Mouse (Mus musculus) retina, postnatal 7 days (tissue): Measurements from ENCODE around the gene Fmod.
A peak's percentile ranks its signal among the peaks of the same experiment; 100 is the strongest.

Experiments used
- DNase-seq: peaks from one replicate; pipeline ENCODE4 v3.0.0-alpha.2; 2012; ENCODE audit warnings: low read depth, low spot score

The Fmod gene

DNA sequence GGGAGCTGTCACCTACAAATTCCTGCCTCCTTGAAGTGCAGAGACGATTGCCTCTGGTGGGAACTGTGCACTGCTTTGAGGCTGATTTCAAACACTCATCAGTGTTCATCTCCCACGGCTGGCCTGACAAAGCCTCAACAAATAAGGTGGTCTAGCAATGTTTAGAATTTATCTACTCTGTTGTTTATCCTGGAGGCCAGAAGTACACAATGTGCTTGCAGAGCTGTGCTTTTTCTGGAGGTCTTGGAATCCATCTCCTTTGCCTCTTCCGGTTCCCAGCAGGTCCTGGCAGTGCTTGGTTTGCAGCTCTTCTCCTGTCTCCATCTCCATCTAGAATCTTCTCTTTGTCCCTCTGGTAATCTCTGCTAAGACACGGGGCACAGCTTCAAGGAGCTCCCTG lies 19.2 kb downstream of the Fmod start:
- no peak for DNase-seq

DNA sequence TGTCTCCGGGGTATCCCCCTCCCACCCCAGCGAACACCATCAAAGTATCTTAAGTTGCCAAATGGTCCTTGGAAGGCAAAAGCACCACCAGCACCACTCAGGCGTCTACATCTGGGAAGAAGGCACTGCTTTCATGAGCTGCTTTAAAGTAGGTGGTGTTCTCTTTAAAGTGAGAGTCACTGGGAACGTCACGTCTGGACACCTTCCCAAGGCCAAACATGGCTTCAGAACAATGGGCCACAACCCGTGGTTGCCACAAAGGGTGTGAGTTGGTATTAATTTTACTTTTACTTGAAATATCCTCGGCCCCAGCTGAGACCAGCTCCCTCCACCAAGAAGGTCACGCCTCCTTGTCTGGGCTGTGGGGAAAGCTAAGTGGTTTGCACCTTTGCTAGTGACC lies 20.7 kb downstream of the Fmod start:
- DNase-seq, result no peak

DNA sequence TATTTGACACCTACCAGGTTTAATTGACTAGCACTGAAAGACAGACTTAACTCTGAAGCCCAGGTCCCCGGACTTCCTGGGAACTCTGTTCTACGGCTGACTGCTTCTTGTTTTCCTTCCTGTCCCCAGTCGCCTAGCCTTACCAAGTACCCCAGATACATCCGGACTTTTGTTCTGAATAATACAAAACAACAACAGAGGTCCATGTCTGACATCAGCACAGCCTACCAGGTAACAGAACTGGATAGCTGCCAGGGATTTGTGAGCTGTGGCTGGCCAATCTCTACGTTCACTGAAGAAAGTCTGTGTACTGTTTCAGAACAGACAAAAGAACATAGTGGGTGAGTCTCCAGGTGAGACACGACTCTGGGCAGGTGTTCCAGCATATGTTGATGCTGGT lies 21.8 kb downstream of the Fmod start:
- no peak for DNase-seq

DNA sequence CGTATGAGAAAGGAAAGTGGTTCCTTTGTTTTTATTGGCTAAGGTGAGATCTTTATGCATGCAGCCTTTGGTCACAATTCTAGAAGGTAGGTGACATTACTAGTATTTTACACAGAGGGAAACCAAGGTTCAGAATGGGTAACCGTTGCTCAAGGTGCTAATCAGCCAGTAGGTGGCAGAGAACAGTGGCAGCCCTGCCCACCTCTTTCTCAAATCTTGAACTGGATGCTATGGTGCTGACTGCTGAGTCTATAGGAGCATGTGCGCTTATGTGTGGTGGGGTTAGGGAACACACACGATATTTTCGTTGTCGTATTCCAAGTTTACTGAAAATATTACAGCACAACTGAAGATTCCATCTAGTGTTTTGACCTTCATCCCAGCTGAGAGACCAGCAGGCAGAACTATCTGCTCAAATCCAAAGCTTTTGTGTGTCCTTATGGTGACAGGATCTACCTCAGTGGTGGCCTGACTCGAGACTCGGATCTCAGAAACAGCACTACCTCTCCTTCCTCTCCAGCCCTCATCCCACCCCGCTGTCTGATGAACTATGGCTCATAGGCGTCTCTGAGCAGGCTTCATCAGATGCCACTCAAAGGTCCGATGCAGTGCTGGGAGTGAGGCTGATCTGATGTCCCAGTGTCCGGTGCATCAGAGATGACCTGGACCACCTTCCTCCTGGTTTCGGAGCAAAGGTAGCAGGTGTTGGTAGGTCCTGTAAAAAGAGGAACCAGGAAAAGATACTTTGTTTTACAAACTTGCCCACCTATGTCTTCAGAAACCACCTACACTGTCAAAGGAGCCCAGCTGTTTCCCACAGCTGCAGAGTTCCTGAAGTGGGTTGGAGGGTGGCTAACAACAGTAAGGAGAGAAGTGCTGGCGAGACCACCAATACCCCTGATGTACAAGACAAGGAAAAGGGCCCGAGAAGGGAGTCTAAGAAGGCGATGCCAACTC lies 23.0 kb downstream of the Fmod start:
- no peak for DNase-seq

DNA sequence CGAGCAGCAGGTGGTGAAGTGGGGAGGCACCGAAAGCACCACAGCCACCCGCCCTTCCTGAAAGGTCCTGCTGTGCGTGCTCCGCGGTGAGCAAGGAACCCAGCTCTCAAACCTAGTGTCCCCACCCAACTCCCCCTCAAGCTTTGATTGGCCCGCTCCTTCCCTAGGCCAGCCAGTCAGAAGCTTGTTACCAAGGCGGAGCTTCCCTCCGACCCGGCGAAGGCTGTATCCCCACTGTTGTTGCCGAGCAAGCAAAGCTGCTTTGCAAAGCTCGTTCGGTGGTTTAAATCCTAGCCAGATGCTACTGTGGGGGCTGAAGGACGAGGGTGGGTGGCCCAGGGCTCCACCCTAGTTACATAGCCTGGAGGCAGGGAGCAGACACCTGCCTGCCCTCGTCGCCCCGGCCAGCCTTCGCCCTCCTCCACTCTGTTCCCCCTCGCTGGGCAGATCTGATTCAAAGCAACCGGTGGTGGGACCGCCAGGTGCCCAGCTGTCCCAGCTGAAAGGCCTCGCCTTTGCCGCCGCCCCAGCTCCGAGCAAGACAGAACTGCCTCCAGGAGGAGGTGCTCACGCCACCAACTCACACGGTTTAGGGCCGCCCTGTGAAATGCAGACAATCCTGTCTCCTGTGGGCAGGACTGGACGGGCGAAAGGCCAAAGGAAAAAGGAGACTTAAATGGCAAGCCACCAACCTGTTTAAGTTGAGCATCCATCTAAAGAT lies 24.0 kb downstream of the Fmod start:
- DNase-seq, result peak; percentile 94

DNA sequence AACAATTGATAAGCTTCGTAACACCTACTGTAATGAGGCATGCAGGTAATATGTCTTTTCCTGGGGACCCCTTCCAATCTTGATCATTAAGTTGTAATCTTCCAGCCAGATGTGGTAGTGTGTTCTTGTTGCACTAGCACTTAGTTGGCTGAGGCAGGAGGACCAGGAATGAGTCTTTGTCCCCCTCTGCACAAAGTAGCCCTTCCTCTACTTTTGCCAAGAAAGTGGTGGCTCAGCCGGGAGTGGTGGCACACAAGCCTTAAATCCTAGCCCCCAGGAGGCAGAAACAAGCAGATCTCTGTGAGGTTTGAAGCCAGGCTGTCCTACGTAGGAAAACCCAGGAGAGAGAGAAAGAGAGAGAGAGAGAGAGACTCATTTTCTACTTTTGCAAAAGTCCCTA lies 24.9 kb downstream of the Fmod start:
- DNase-seq, result no peak

DNA sequence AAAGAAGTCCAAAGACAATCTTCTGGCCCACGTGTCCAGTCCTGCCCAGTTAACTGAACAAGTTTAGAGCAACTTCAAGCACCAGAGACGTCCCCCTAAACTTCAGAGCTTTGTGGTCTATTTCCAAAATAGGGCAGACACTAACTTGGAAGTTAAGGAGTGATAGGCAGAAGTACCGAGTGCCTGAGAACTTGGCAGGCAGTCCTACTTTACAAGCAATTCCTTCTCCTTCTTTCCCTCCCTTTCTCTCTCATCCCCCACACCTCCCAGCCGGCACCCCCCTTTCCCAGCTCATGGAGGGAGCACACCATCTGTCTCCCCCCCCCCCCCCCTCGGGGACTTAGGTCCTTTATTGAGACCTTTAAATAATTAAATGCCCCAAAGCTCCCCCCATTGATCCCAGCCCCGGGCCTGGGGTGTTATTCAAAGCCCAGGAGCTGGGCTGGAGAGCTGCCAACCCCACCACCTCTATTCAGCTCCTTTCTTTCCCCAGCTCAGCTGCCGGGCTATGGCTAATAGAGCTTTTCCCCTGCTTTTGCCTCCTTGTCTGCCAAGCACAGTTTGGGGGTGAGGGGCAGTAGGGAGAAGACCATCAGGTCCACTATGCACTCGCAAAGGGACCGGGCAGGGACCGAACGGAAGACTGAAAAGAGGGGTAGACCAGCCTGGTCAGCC lies 25.5 kb downstream of the Fmod start:
- peak; percentile 79 for DNase-seq

DNA sequence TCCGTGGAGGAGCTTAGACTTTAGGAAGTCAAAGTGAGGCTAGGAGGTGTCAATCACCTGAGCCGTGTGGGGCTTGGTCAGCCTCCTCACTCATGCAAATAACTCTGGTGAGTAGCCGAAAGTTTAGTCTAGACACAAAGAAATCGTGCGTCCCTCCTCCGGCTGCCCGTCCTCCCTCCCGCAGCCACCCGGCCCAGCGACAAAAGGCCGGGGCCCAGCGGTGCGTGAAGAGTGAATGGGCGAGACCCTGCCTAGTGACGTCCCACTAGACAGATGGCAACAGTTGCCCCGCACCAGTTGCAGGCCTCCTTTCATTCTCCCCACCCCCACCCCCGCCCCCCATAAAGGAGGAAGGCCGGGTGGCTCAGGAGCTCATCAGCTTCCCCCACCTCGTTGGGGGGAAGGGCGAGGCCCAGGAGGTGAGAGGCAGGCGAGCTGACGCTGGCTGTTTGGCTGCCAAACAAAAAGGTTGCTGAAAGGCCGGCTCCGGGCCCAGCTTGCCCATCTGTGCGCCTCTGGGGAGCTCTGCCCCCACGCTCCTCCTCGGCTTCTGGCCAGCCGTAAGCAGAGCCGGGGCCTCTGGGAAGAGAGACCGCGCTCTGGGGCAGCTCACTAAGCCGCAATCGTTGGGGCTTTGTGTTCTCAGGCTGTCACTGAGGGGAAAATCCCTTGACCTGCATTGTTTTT lies 26.2 kb downstream of the Fmod start:
- peak; percentile 91 for DNase-seq

DNA sequence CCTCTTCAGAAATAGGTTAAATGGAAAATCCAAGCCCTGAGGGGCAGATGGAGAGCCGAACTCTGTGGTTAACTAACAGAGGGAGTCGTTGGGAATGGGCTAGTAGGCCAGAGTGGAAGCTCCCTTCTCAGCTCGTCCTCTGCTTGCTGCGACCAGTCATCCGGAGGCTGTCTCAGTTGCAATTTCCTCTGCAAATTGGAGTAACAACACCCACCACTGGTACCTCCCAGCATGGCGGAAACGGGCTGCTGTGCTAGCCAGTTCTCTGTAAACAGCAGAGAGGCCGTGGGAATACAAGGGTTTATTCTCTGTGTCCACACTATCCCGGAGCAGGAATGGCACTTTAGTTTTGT lies 26.7 kb downstream of the Fmod start:
- DNase-seq, result no peak

DNA sequence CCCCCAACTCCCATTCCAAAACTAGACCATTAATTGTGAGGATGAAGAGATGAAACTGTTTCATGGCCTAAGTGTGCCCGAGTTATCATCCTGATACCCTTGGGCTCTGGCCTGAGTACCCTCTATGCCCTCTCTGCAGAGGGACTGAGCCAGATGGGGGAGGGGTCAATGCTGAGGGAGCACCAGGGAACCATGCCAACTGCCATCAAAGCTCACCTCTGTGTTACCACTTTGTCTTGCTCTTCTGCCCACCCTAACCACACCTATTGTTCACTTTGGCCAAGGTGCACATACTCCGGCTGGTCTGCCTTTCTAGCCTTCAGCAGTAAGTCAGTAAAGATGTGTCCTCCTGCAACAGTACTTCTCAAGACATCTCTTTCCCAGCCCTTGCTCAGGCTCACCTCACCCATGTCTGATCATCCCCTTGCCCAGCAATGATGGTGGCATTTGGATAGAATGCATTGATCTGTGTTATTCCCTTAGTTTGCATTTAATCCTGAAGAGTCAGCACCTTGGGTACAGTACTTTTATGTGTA lies 27.3 kb downstream of the Fmod start:
- no peak for DNase-seq

DNA sequence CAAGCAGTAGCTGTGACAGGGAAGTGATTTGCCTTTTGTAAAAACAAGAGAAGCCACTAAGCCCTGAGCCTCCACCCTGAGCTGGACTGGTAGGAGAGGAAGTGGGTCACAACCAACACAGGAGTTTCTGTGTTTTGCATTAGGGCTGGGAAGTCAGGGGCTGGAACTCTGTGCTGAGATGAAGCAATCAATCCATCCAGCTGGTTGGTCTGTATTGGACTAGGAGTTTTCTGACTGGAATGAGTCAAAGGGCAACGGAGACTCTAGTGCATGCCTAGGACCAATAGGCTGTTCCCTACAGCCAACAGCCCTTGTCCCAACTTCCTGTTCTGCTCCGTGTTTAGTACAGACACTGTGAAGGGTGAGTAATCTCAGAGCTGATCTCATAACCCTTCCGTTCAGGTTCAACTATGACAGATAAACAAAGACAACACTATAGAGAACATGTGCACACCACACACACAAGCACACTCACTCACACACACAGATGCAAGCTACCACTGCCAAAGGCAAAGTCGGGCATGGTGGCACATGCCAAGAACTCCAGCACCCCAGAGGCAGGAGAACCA lies 28.3 kb downstream of the Fmod start:
- DNase-seq, result no peak

DNA sequence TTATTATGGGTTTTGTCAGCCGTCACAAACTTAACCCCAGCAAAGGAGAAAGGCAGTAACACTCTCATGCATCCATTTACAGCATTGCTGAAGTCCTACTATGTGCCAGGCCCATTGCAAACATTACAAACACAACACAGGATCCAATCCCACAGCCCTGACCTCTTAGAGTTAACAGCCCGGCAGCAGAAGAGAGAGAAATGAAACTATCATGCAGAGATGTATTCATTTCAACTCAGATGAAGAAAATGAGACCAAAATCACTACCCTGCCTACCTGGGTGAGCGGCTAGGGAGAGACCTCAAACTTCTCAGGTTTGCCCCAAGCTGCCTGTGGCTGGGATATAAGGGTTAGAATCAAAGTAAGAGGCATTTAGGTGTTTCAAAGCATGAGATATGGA lies 29.5 kb downstream of the Fmod start:
- no peak for DNase-seq

DNA sequence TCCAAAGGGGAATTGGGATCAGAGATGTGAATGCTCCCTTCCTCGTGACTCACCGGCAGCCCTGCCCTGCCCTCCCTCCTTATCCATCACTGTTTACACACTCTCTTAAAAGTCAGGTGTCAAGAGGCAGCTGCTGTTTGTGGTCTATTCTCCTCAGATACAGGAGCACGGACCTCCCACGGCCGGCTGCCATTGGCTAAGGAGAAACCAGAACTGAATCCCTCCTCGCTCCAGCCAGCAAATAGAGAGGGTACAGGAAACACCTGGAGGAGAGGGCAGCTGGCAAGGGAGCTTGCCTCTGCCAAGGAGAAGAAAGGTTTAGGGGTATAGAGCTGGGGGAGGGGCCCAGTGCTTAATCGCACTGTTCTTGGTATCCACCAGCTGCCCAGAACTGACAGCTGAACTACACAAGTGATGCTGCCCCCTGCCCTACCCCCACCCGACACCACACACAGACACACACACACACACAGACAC lies 30.1 kb downstream of the Fmod start:
- peak; percentile 59 for DNase-seq

DNA sequence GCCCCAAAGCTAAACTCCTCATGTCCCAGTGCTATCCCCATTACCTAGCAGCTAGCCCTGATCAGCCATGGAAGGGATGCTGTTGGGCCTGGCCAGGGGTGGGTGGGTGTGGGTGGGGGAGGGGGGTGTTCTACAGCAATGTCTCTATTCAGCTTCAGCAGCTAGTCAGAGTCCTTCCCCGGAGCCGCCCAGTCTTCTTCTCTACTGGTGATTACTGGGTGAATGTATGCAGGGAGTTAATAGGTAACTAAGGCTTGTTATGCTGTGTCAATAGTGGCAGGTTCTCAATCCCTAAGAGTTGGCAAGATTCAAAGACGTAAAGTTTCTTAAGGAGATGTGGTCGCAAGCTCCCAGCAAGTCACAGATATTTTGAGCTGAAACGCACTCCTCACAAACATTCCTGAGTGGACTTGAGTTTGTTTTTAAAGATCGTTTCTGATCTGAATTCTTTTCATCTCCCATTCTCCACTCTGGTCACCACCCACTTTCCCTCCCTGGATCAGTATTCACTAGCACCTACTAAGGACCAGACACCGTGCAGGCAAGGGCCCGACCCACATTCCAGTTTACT lies 33.1 kb downstream of the Fmod start:
- no peak for DNase-seq

DNA sequence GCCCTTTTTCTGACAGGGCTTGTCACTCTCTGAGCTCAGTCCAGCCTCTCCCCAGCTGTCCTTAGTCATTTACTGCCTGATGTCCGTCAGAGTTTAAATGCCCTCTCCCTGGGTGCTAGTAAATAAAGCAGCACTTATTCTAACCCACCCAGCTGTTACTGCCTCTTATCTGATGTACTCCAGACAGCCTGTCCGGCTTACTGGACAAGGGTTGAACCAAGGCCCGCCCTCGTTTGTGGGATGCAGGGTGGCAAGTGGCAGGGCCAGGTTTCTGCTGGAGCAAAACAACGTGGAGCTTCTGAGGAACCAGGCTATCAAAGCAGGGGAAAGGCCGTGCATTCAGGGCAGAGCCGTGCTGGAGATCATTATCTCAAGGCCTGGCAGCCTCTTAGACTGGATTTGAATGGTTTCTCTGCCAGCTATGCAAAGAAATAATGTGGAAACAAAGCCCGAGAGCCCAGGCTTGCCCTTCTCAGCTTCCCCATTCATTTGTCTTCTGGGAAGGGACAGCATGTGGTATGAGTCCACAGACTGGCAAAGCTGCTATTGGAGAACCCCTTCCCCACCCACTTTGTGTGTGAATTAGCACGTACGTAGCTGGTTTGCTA lies 34.5 kb downstream of the Fmod start:
- DNase-seq, result no peak

DNA sequence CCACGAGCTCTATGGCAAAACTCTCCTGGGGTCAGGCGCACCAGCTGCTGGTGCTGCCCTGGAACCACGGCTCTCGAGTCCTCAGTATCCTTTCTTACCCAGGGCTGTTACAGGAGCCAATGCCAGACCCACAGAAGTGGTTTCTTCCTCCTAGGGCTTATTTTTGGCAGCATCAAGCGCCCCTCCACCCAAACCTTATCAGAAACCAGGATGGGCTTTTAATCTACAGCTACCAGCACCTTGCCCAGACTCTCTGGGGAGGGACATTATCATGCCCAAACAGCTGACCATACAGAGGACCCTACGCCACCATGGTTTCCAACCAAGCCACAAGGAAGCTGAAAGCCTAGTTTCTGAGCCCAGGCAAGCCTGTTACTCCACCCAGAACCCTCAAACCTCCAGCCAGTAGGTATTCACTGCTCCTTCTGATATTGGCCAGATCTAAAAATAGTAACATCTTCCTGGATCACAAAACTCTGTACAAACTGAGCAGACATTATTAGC lies 36.1 kb downstream of the Fmod start:
- no peak for DNase-seq

DNA sequence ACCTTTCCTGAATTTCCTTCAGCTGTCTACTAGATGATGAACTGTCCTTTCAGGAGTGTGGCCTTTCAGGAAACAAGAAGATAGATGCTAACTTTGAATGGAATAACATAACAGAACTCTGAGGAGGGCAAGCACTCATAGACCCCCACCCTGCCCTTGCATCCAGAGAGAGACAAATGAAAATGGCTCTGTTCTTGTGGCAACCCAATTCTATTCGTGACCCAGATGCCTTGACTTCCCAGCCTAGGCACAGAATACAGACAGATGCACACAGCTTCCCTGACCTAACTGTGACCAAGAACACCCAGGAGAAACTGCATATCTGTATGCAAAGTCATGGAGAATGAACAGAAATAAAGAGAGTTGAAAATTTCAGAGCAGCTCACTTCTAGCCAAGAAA lies 36.6 kb downstream of the Fmod start:
- DNase-seq, result no peak

DNA sequence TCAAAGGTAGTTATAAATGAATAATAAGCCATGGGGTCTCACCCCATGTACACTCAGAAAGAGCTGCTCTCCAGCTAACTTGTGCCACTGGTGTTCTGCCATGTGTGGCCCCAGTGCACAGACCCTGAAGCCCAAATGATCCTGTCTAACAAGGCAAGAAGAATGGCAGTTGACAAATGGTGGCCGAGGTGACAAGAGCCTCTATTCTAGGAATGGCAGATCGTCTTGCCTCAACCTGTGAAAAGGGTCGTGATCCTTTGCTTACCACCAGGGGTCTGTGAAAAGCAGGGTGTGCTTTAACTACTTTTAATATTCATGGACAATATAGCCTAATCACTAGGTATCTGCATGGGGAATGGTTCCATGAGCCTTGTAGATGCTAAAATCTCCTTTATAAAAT lies 37.1 kb downstream of the Fmod start:
- no peak for DNase-seq

DNA sequence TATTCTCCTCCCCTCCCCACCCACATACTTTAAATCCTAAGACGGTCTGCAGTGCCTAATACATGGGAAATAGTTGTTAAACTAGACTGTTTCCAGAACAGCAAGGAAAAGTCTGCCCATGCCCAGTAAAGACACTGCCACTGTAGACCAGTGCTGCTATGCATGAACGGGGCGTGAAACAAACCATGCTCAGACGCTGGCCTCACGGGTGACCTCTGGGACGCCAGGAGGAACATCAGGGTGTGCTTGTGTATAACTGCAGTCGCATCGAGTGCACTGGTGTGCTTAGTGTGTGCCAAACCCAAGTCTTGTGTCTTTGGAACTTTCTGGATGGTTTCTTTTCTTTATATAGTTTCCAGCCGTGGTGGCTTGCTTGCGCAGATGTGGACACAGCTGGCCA lies 37.6 kb downstream of the Fmod start:
- DNase-seq, result no peak

DNA sequence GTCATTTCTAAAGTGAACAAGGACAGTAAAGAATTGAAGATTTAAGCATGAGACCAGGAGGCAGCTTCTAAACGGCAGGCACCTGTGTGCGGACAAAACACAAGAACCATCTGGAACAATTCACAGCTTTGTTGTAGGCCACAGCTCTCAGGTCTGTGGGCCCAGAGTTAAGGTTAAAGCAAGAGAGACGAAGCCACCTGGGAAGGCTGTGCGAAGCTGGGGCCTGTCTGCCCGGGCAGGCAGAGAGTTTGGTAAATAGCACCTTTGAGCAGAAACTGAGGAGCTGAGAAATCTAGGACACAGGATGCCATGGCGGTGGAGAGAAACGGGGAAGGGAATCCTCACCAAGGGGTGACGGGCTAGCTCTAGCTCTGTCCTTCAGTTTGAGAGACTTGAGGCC lies 38.5 kb downstream of the Fmod start:
- DNase-seq, result no peak
